Mouse (Mus musculus): ENCODE results near the gene Gm32717. TPM values are rescaled to one million over a fixed set of nuclear protein-coding genes. Genes with fewer than 3 reads are reported as not detected.

The Gm32717 gene
- polyA plus RNA-seq (2017; shearing (Covaris generic)) = under 1 TPM in 1 of 2 experiments, not detected in 1; 0.11 TPM

GRCm38 (mm10) chr10:118240680-118241079 is at the start of gene Gm32717:
Gene Gm32717 (minus strand): TSS chr10:118240780.

GRCm38 (mm10) chr10:118258388-118258787 is 17.8 kb upstream of the Gm32717 start, which contains the start of gene Gm32802:
Gene Gm32802 (plus strand): TSS chr10:118258688.

GRCm38 (mm10) chr10:118204642-118205041 is 35.9 kb downstream of the Gm32717 start, which contains the start of gene Il22:
Gene Il22 (plus strand): TSS chr10:118204942.

Other genes starting within 250 kb of the Gm32717 start
- 10 to 100 TPM in 1 of 2 experiments, 1 to 10 TPM in 1; 7.0 to 11.2 TPM for gene Mdm1, start 99.0 kb downstream of the Gm32717 start, polyA plus RNA-seq (2017; shearing (Covaris generic))
- gene Il22, start 35.8 kb downstream of the Gm32717 start, polyA plus RNA-seq (2017; shearing (Covaris generic)) = not detected
- gene Gm32802, start 17.9 kb upstream of the Gm32717 start, polyA plus RNA-seq (2017; shearing (Covaris generic)) = under 1 TPM in 1 of 2 experiments, not detected in 1; 0.11 TPM
- 1 to 10 TPM in 1 of 2 experiments, not detected in 1; 1.1 TPM for gene Iltifb, start 54.3 kb upstream of the Gm32717 start, polyA plus RNA-seq (2017; shearing (Covaris generic))
- not detected for gene Gm9040, start 86.2 kb upstream of the Gm32717 start, polyA plus RNA-seq (2017; shearing (Covaris generic))
- gene Gm9044, start 91.6 kb upstream of the Gm32717 start, polyA plus RNA-seq (2017; shearing (Covaris generic)) = not detected
- gene Gm9045, start 97.1 kb upstream of the Gm32717 start, polyA plus RNA-seq (2017; shearing (Covaris generic)) = under 1 TPM in 1 of 2 experiments, not detected in 1; 0.22 TPM
- not detected for gene Gm9046, start 102.5 kb upstream of the Gm32717 start, polyA plus RNA-seq (2017; shearing (Covaris generic))
- under 1 TPM in 1 of 2 experiments, not detected in 1; 0.69 TPM for gene Gm9048, start 107.9 kb upstream of the Gm32717 start, polyA plus RNA-seq (2017; shearing (Covaris generic))
- gene Gm9049, start 113.3 kb upstream of the Gm32717 start, polyA plus RNA-seq (2017; shearing (Covaris generic)) = under 1 TPM in 1 of 2 experiments, not detected in 1; 0.22 TPM
- gene Ifng, start 200.3 kb upstream of the Gm32717 start, polyA plus RNA-seq (2017; shearing (Covaris generic)) = 1 to 10 TPM; 8.2 to 9.0 TPM

Measured in activated CD4-positive, CD25-positive, alpha-beta regulatory T cell (primary cell).